Mouse (Mus musculus): Measurements from ENCODE around the gene Mdga2. TPM values are rescaled to one million over a fixed set of nuclear protein-coding genes. Genes with fewer than 3 reads are reported as not detected.

Mdga2 gene
- polyA plus RNA-seq, 1 experiment from 2014 or later: 0.60 TPM

GRCm38 (mm10) chr12:66499258-66499657 lies 723.1 kb downstream of the Mdga2 start:
- H3K4me1 ChIP-seq (ENCODE audit: control insufficient read depth, insufficient read depth, low read length): no peaks in the 10 kb centered on the region
- no peaks in the 10 kb centered on the region for H3K36me3 ChIP-seq (ENCODE audit: control insufficient read depth, insufficient read depth)
- no peak overlapping the region for H3K4me3 ChIP-seq (ENCODE audit: low read length)
- 64% methylated on average over 4 of the region's 4 CpGs for whole genome bisulfite sequencing
- no peaks in the 10 kb centered on the region for H3K9me3 ChIP-seq (replicated peaks; ENCODE audit: control insufficient read depth, low read length)
- no peaks in the 10 kb centered on the region for H3K27me3 ChIP-seq (ENCODE audit: control insufficient read depth, insufficient read depth, low read length)
- no peak overlapping the region for H3K4me2 ChIP-seq (ENCODE audit: low read depth, low read length)
- H3K27ac ChIP-seq (ENCODE audit: low read length): no peak overlapping the region
- ATAC-seq (replicated peaks; ENCODE audit: extremely low read depth, insufficient read depth, low FRiP score): no peak
- H3K9ac ChIP-seq (ENCODE audit: low read length): no peak overlapping the region

- H3K4me3 ChIP-seq (ENCODE audit: low read length): no peak overlapping the region
- H3K9ac ChIP-seq (ENCODE audit: low read length): no peak overlapping the region
- H3K4me2 ChIP-seq (ENCODE audit: low read depth, low read length): no peak overlapping the region
- ATAC-seq (replicated peaks; ENCODE audit: extremely low read depth, insufficient read depth, low FRiP score): no peak
- no peaks in the 10 kb centered on the region for H3K4me1 ChIP-seq (ENCODE audit: control insufficient read depth, insufficient read depth, low read length)
- H3K27me3 ChIP-seq (ENCODE audit: control insufficient read depth, insufficient read depth, low read length): no peaks in the 10 kb centered on the region
- H3K27ac ChIP-seq (ENCODE audit: low read length): no peak overlapping the region
- H3K9me3 ChIP-seq (replicated peaks; ENCODE audit: control insufficient read depth, low read length): no peaks in the 10 kb centered on the region
- H3K36me3 ChIP-seq (ENCODE audit: control insufficient read depth, insufficient read depth): no peaks in the 10 kb centered on the region
- WGBS: 64% methylated on average over 4 of the region's 4 CpGs
Observed at GRCm38 (mm10) chr12:66470868-66471267, 751.5 kb downstream of the Mdga2 start.

- no peak for ATAC-seq (replicated peaks; ENCODE audit: extremely low read depth, insufficient read depth, low FRiP score)
- Histone ChIP-seq H3K4me3 (ENCODE audit: low read length) (no peak overlapping the region), H3K4me1 (ENCODE audit: control insufficient read depth, insufficient read depth, low read length) (no peaks in the 10 kb centered on the region), H3K27ac (ENCODE audit: low read length) (no peak overlapping the region), H3K9me3 (replicated peaks; ENCODE audit: control insufficient read depth, low read length) (no peaks in the 10 kb centered on the region), H3K36me3 (ENCODE audit: control insufficient read depth, insufficient read depth) (no peaks in the 10 kb centered on the region), H3K4me2 (ENCODE audit: low read depth, low read length) (no peak overlapping the region), H3K27me3 (ENCODE audit: control insufficient read depth, insufficient read depth, low read length) (no peaks in the 10 kb centered on the region), H3K9ac (ENCODE audit: low read length) (no peak overlapping the region)
- 86% methylated on average over 8 of the region's 8 CpGs for WGBS
Observed at GRCm38 (mm10) chr12:66470243-66470863, 752.0 kb downstream of the Mdga2 start.

- no peaks in the 10 kb centered on the region for H3K27me3 ChIP-seq (ENCODE audit: control insufficient read depth, insufficient read depth, low read length)
- 95% methylated on average over 3 of the region's 3 CpGs for WGBS
- no peak for ATAC-seq (replicated peaks; ENCODE audit: extremely low read depth, insufficient read depth, low FRiP score)
- H3K4me2 ChIP-seq (ENCODE audit: low read depth, low read length): no peak overlapping the region
- no peaks in the 10 kb centered on the region for H3K4me1 ChIP-seq (ENCODE audit: control insufficient read depth, insufficient read depth, low read length)
- H3K4me3 ChIP-seq (ENCODE audit: low read length): no peak overlapping the region
- no peaks in the 10 kb centered on the region for H3K36me3 ChIP-seq (ENCODE audit: control insufficient read depth, insufficient read depth)
- H3K9me3 ChIP-seq (replicated peaks; ENCODE audit: control insufficient read depth, low read length): no peaks in the 10 kb centered on the region; the same call in 1 of the 2 replicates
- H3K9ac ChIP-seq (ENCODE audit: low read length): no peak overlapping the region
- H3K27ac ChIP-seq (ENCODE audit: low read length): no peak overlapping the region
Observed at GRCm38 (mm10) chr12:66465516-66465915, 756.8 kb downstream of the Mdga2 start.

- 63% methylated on average over 2 of the region's 2 CpGs for WGBS
- ATAC-seq (replicated peaks; ENCODE audit: extremely low read depth, insufficient read depth, low FRiP score): no peak
- Histone ChIP-seq H3K27ac (ENCODE audit: low read length) (no peak overlapping the region), H3K36me3 (ENCODE audit: control insufficient read depth, insufficient read depth) (no peaks in the 10 kb centered on the region), H3K4me1 (ENCODE audit: control insufficient read depth, insufficient read depth, low read length) (no peaks in the 10 kb centered on the region), H3K27me3 (ENCODE audit: control insufficient read depth, insufficient read depth, low read length) (no peaks in the 10 kb centered on the region), H3K9ac (ENCODE audit: low read length) (no peak overlapping the region), H3K4me3 (ENCODE audit: low read length) (no peak overlapping the region), H3K4me2 (ENCODE audit: low read depth, low read length) (no peak overlapping the region), H3K9me3 (replicated peaks; ENCODE audit: control insufficient read depth, low read length) (no peaks in the 10 kb centered on the region)
Observed at GRCm38 (mm10) chr12:66443340-66443739, 779.0 kb downstream of the Mdga2 start.

All from heart, embryonic 16.5 days (tissue).